Mouse (Mus musculus): ENCODE measurements around the gene Tsx. TPM values are rescaled to one million over a fixed set of nuclear protein-coding genes. Genes with fewer than 3 reads are reported as not detected.

The Tsx gene
- polyA plus RNA-seq, 1 experiment from 2014 or later: 0.28 TPM

Other genes with a start within 250 kb of the Tsx start
- 84.8 and 90.5 TPM in 2 replicates for gene Nap1l2, start 227.8 kb upstream of the Tsx start, polyA plus RNA-seq (2015; fragmentation: Nextera tagmentation; extraction: Ambion mirVana)
- gene Cdx4, start 93.1 kb upstream of the Tsx start, polyA plus RNA-seq (2015; fragmentation: Nextera tagmentation; extraction: Ambion mirVana): not detected in 2 replicates
- 7.4 and 8.3 TPM in 2 replicates for gene Chic1, start 58.0 kb upstream of the Tsx start, polyA plus RNA-seq (2015; fragmentation: Nextera tagmentation; extraction: Ambion mirVana)
- not detected in 2 replicates for gene Gm26992, start 7.5 kb downstream of the Tsx start, polyA plus RNA-seq (2015; fragmentation: Nextera tagmentation; extraction: Ambion mirVana)
- not detected in 2 replicates for gene Zcchc13, start 216.1 kb downstream of the Tsx start, polyA plus RNA-seq (2015; fragmentation: Nextera tagmentation; extraction: Ambion mirVana)

Measured in midbrain, embryonic 15.5 days (tissue).